Mouse (Mus musculus) ES-Bruce4 (cell line): ENCODE measurements around the gene Tmem108. TPM values are rescaled to one million over a fixed set of nuclear protein-coding genes. Genes with fewer than 3 reads are reported as not detected.

Experiments
- H3K27ac ChIP-seq: 2 replicates; pipeline ENCODE4 v1.5.1; 2012; ENCODE audit warnings: low read length, inconsistent platforms; ENCODE audit not compliant: insufficient read depth
- H3K27me3 ChIP-seq: 2 replicates; pipeline ENCODE4 v1.6.1; 2012; ENCODE audit warnings: mild to moderate bottlenecking, low read length, inconsistent platforms; ENCODE audit not compliant: control insufficient read depth, poor library complexity, insufficient read depth, severe bottlenecking
- H3K36me3 ChIP-seq: 2 replicates; pipeline ENCODE4 v1.6.1; 2012; ENCODE audit warnings: inconsistent platforms, mild to moderate bottlenecking, low read length, moderate library complexity; ENCODE audit not compliant: control insufficient read depth, poor library complexity, insufficient read depth, severe bottlenecking
- H3K4me1 ChIP-seq: one replicate; pipeline ENCODE4 v1.8.1; 2011; ENCODE audit warnings: low read length; ENCODE audit not compliant: control insufficient read depth, insufficient read depth
- H3K4me3 ChIP-seq: 2 replicates; pipeline ENCODE4 v1.5.1; 2011; ENCODE audit warnings: low read depth, mild to moderate bottlenecking, low read length
- H3K9ac ChIP-seq: 2 replicates; pipeline ENCODE4 v1.6.1; 2012; ENCODE audit warnings: low read depth, mild to moderate bottlenecking, inconsistent platforms; ENCODE audit not compliant: poor library complexity, severe bottlenecking
- H3K9me3 ChIP-seq: replicated peaks from 2 replicates; pipeline ENCODE4 v1.6.1; 2012; ENCODE audit warnings: mild to moderate bottlenecking, low read length, inconsistent platforms; ENCODE audit not compliant: control insufficient read depth, poor library complexity, insufficient read depth, severe bottlenecking
- CTCF ChIP-seq: IDR thresholded peaks from one replicate; pipeline ENCODE4 v1.8.1; 2011; ENCODE audit warnings: low read depth, low read length
- EP300 ChIP-seq: IDR thresholded peaks from 2 replicates; pipeline ENCODE4 v1.6.1; 2011; ENCODE audit warnings: low read depth, low read length; ENCODE audit not compliant: insufficient read depth
- POLR2A ChIP-seq: IDR thresholded peaks from one replicate; pipeline ENCODE4 v1.8.1; 2011; ENCODE audit warnings: low read length; ENCODE audit not compliant: insufficient read depth
- polyA plus RNA-seq: library from polyadenylated mRNA; stranded (reverse); fragments of >200 nt; gene quantifications from 2 replicates; pipeline ENCODE4 v1.2.4, GENCODE M21; 2011; ENCODE audit warnings: low read depth; ENCODE audit not compliant: missing spikeins, insufficient read depth, insufficient read length

The Tmem108 gene
- polyA plus RNA-seq, 1 experiment = 2.1 TPM

GRCm38 (mm10) chr9:103690446-103690845, 71.2 kb downstream of the Tmem108 start:
- H3K27ac ChIP-seq = no peak overlapping the region
- H3K4me1 ChIP-seq = no peaks in the 10 kb centered on the region
- H3K9me3 ChIP-seq = no peaks in the 10 kb centered on the region; the same call in 1 of the 2 replicates
- no peaks in the 10 kb centered on the region for H3K36me3 ChIP-seq
- no peak overlapping the region for H3K4me3 ChIP-seq
- TF ChIP-seq POLR2A (no peak), EP300 (no peak), CTCF (no peak)
- H3K9ac ChIP-seq = no peak overlapping the region
- no peaks in the 10 kb centered on the region for H3K27me3 ChIP-seq

- no peak overlapping the region for H3K27ac ChIP-seq
- H3K27me3 ChIP-seq = no peaks in the 10 kb centered on the region
- no peaks in the 10 kb centered on the region for H3K9me3 ChIP-seq
- no peak overlapping the region for H3K9ac ChIP-seq
- no peaks in the 10 kb centered on the region for H3K36me3 ChIP-seq
- TF ChIP-seq EP300 (no peak), CTCF (no peak), POLR2A (no peak)
- no peak overlapping the region for H3K4me3 ChIP-seq
- no peaks in the 10 kb centered on the region for H3K4me1 ChIP-seq
These were observed 71.9 kb downstream of the Tmem108 start for GRCm38 (mm10) chr9:103689697-103690096.

- H3K27ac ChIP-seq = no peak overlapping the region
- H3K4me3 ChIP-seq = no peak overlapping the region
- H3K4me1 ChIP-seq = no peaks in the 10 kb centered on the region
- TF ChIP-seq CTCF = no peak
- TF ChIP-seq EP300 = no peak
- TF ChIP-seq POLR2A = no peak
- H3K9me3 ChIP-seq = no peaks in the 10 kb centered on the region
- no peaks in the 10 kb centered on the region for H3K27me3 ChIP-seq
- no peak overlapping the region for H3K9ac ChIP-seq
- H3K36me3 ChIP-seq = no peaks in the 10 kb centered on the region
These were observed 72.6 kb downstream of the Tmem108 start for GRCm38 (mm10) chr9:103689006-103689405.

- no peaks in the 10 kb centered on the region for H3K36me3 ChIP-seq
- H3K27ac ChIP-seq = no peak overlapping the region
- H3K9me3 ChIP-seq = no peaks in the 10 kb centered on the region
- no peak overlapping the region for H3K9ac ChIP-seq
- no peak overlapping the region for H3K4me3 ChIP-seq
- no peak for TF ChIP-seq POLR2A
- H3K27me3 ChIP-seq = no peaks in the 10 kb centered on the region
- no peaks in the 10 kb centered on the region for H3K4me1 ChIP-seq
These were observed 74.5 kb downstream of the Tmem108 start for GRCm38 (mm10) chr9:103687130-103687529.

GRCm38 (mm10) chr9:103681741-103682330, 79.8 kb downstream of the Tmem108 start:
- Histone ChIP-seq H3K27ac (no peak overlapping the region), H3K4me1 (no peaks in the 10 kb centered on the region), H3K27me3 (no peaks in the 10 kb centered on the region), H3K9me3 (no peaks in the 10 kb centered on the region), H3K36me3 (no peaks in the 10 kb centered on the region), H3K9ac (no peak overlapping the region), H3K4me3 (no peak overlapping the region)
- TF ChIP-seq CTCF (no peak), EP300 (no peak), POLR2A (no peak)

GRCm38 (mm10) chr9:103679234-103679633, 82.4 kb downstream of the Tmem108 start:
- Histone ChIP-seq H3K4me3 (no peak overlapping the region), H3K27ac (no peak overlapping the region), H3K9me3 (no peaks in the 10 kb centered on the region), H3K9ac (no peak overlapping the region), H3K36me3 (no peaks in the 10 kb centered on the region), H3K4me1 (no peaks in the 10 kb centered on the region), H3K27me3 (no peaks in the 10 kb centered on the region)
- TF ChIP-seq CTCF (no peak), POLR2A (no peak), EP300 (no peak)
